Mouse (Mus musculus) lung, adult 2 months (tissue): ENCODE measurements around the gene Pan2. TPM values are rescaled to one million over a fixed set of nuclear protein-coding genes. Genes with fewer than 3 reads are reported as not detected.

Source experiments
- DNase-seq: peaks from one replicate; pipeline ENCODE4 v3.0.0; 2022
- H3K4me1 ChIP-seq: fragments of 200-500 bp; 2 replicates; pipeline ENCODE4 v1.6.1; 2011; ENCODE audit warnings: low read length; ENCODE audit not compliant: control insufficient read depth, insufficient read depth
- H3K4me3 ChIP-seq: fragments of 200-500 bp; replicated peaks from 2 replicates; pipeline ENCODE3; 2011; ENCODE audit warnings: low read depth, mild to moderate bottlenecking, control low read depth, low read length; ENCODE audit errors: extremely low read depth
- CTCF ChIP-seq: fragments of 200-500 bp; IDR thresholded peaks from 2 replicates; pipeline ENCODE4 v1.5.1; 2011; ENCODE audit warnings: mild to moderate bottlenecking, low read length, control low read depth; ENCODE audit not compliant: insufficient read depth
- POLR2A ChIP-seq: fragments of 200-500 bp; IDR thresholded peaks from 2 replicates; pipeline ENCODE4 v1.6.1; 2011; ENCODE audit warnings: low read depth, mild to moderate bottlenecking, control low read depth, low read length, borderline replicate concordance; ENCODE audit errors: extremely low read depth
- WGBS: fragments of 180-500 bp; shearing (Covaris S2); methylation state at CpG from one replicate; pipeline ENCODE4 v1.1.7; 2018; 5-methylcytosine and 5-hydroxymethylcytosine counted together
- polyA plus RNA-seq: library from polyadenylated mRNA; depleted of rRNA; stranded (reverse); fragments of >200 nt; gene quantifications from 2 replicates; pipeline ENCODE4 v1.2.3, GENCODE M21; 2012

Gene Pan2
- polyA plus RNA-seq, 1 experiment = 30.7 TPM

GRCm38 (mm10) chr10:128335582-128335981 lies 32.4 kb downstream of the Pan2 start:
- no peak for TF ChIP-seq POLR2A
- peak; percentile 55; the same call in 1 of the 2 replicates for TF ChIP-seq CTCF
- peak; percentile 75 for DNase-seq
- peaks cover 13% of the 10 kb centered on the region for H3K4me1 ChIP-seq
- 2% methylated on average over 4 of the region's 4 CpGs for WGBS
- H3K4me3 ChIP-seq = no peak overlapping the region

- no peak for DNase-seq
- WGBS = 91% methylated on average over 3 of the region's 3 CpGs
- TF ChIP-seq CTCF (no peak), POLR2A (no peak)
- Histone ChIP-seq H3K4me3 (no peak overlapping the region), H3K4me1 (peaks cover 13% of the 10 kb centered on the region)
Observed at GRCm38 (mm10) chr10:128336195-128336594, 33.1 kb downstream of the Pan2 start.

GRCm38 (mm10) chr10:128336597-128336996 lies 33.5 kb downstream of the Pan2 start:
- TF ChIP-seq CTCF (no peak), POLR2A (no peak)
- DNase-seq = no peak
- Histone ChIP-seq H3K4me3 (no peak overlapping the region), H3K4me1 (peaks cover 13% of the 10 kb centered on the region)
- WGBS = 68% methylated on average over 3 of the region's 3 CpGs

- WGBS = under 1% methylated on average over 61 of the region's 61 CpGs
- H3K4me3 ChIP-seq = peak within 1 kb of the TSS; percentile 94
- peak; percentile 79; the same call in 1 of the 2 replicates for TF ChIP-seq POLR2A
- TF ChIP-seq CTCF = no peak
- peak; percentile 96 for DNase-seq
- H3K4me1 ChIP-seq = peaks cover 13% of the 10 kb centered on the region
Observed at GRCm38 (mm10) chr10:128337306-128338181, 34.4 kb downstream of the Pan2 start, which contains the start of gene Cs. TSS of gene Cs (plus strand) at chr10:128337734.

- 13% methylated on average over 5 of the region's 5 CpGs for WGBS
- DNase-seq = no peak
- H3K4me1 ChIP-seq = peaks cover 13% of the 10 kb centered on the region
- TF ChIP-seq POLR2A (no peak), CTCF (no peak)
- peak overlapping the region; percentile 94 for H3K4me3 ChIP-seq
Observed at GRCm38 (mm10) chr10:128338415-128338814, 35.3 kb downstream of the Pan2 start.

GRCm38 (mm10) chr10:128338948-128339347 lies 35.8 kb downstream of the Pan2 start:
- TF ChIP-seq POLR2A = no peak
- no peak for TF ChIP-seq CTCF
- Histone ChIP-seq H3K4me3 (no peak overlapping the region), H3K4me1 (peaks cover 13% of the 10 kb centered on the region)
- WGBS = 19% methylated on average over 2 of the region's 2 CpGs
- no peak for DNase-seq

GRCm38 (mm10) chr10:128340257-128340656 lies 37.1 kb downstream of the Pan2 start:
- TF ChIP-seq POLR2A = no peak
- TF ChIP-seq CTCF = 0 out of 2 replicates have a peak, but pooled peaks have one; percentile 27
- DNase-seq = no peak
- Histone ChIP-seq H3K4me1 (peaks cover 18% of the 10 kb centered on the region), H3K4me3 (no peak overlapping the region)
- WGBS = 82% methylated on average over 2 of the region's 2 CpGs

GRCm38 (mm10) chr10:128343436-128343835 lies 40.3 kb downstream of the Pan2 start:
- Histone ChIP-seq H3K4me3 (no peak overlapping the region), H3K4me1 (peaks cover 13% of the 10 kb centered on the region)
- no peak for DNase-seq
- no peak for TF ChIP-seq POLR2A
- 64% methylated on average over 1 of the region's 1 CpGs for WGBS

GRCm38 (mm10) chr10:128344568-128345275 lies 41.6 kb downstream of the Pan2 start:
- peak; percentile 72 for DNase-seq
- TF ChIP-seq CTCF (no peak), POLR2A (no peak)
- 4% methylated on average over 7 of the region's 7 CpGs for WGBS
- Histone ChIP-seq H3K4me1 (peaks cover 4% of the 10 kb centered on the region; the same call in 1 of the 2 replicates), H3K4me3 (peak overlapping the region; percentile 36)
